Mouse (Mus musculus): ENCODE measurements around the gene Gm10840. TPM values are rescaled to one million over a fixed set of nuclear protein-coding genes. Genes with fewer than 3 reads are reported as not detected.
A peak's percentile ranks its signal among the peaks of the same experiment; 100 is the strongest.

Gm10840 gene
- total and polyA plus RNA-seq, 3 experiments, result not detected

DNA sequence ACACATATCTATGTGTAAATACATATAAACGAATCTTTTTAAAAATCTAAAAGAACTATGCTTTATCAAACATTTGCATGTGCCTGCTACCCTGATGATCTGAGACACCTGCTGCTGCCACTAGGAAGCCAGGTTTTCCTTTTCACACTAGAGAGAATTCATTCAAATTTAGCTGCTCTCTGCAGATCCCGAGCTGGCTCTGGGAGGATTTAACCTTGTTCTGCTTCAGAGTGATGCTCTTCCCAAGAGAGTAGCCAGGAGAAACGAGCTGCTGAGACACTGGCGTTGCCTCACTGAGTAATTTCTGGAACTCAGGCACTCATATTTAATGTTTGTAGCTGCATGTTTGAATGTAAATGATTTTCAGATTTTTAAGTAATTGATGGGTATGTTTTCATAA, 35.9 kb upstream of the Gm10840 start:
- no peaks in the 10 kb centered on the region for H3K79me2 ChIP-seq (replicated peaks; ENCODE audit: control insufficient read depth, extremely low read depth, insufficient read depth, poor library complexity, severe bottlenecking)
- no peak overlapping the region for H3K9ac ChIP-seq (ENCODE audit: insufficient read depth, low read depth)
- DNase-seq (ENCODE audit: extremely low read depth), result no peak
- no peak overlapping the region for H3K27ac ChIP-seq (ENCODE audit: insufficient read depth, low read depth)
- no peaks in the 10 kb centered on the region for H3K9me3 ChIP-seq (replicated peaks; ENCODE audit: low read length)
- in situ Hi-C loops (cut with MboI; ENCODE audit: low pct_ligation_motif_present, low pct_unique_long_range_greater_than_20kb, low sequenced_read_pairs) (no loop called here), dilution Hi-C loops (cut with MboI; ENCODE audit: extremely low pct_ligation_motif_present, extremely low pct_unique_long_range_greater_than_20kb, low sequenced_read_pairs) (no loop called here)
- no peak overlapping the region for H3K4me3 ChIP-seq (replicated peaks in 1 of 3; ENCODE audit: low read depth in 2 of 3, low read length in 2 of 3, poor library complexity in 1 of 3)
- H3K27me3 ChIP-seq (replicated peaks), result no peaks in the 10 kb centered on the region
- no peak overlapping the region for H3K4me2 ChIP-seq (ENCODE audit: insufficient read depth, low read depth, poor library complexity, severe bottlenecking)
- H3K4me1 ChIP-seq (ENCODE audit: control insufficient read depth in 1 of 2, insufficient read depth in 2 of 2), result peaks cover 13 to 50% of the 10 kb centered on the region in 2 experiments
- no peak for TF ChIP-seq ZC3H11A (IDR thresholded peaks at IDR 0.05; ENCODE audit: low read depth, low read length)
- 0 out of 2 replicates have a peak, but pooled peaks have one; percentile 15 for TF ChIP-seq RCOR1 (conservative IDR thresholded peaks at IDR 0.05; ENCODE audit: low read depth, low read length)
- peaks cover 21 to 58% of the 10 kb centered on the region in 2 experiments for H3K36me3 ChIP-seq (replicated peaks in 1 of 2; ENCODE audit: control insufficient read depth in 1 of 2, insufficient read depth in 1 of 2, low read length in 1 of 2)

DNA sequence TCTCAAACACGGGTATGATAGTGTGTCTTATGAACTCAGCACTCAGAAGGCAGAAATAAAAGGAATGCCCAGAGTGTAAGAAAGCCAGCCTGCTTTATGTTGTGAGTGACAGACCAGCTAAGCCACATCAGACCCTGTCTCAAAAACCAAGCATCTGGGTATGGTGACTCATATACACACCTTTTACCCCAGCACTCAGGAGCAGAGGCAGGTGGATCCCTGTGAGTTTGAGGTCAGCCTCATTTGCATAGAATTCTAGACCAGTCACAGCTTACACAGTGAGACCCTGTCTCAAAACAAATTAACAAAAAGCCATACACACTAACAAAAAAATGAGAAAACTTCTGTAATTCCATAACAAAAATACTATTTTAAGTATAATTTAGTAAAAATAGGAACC, 34.8 kb upstream of the Gm10840 start:
- Histone ChIP-seq H3K9ac (ENCODE audit: insufficient read depth, low read depth) (no peak overlapping the region), H3K79me2 (replicated peaks; ENCODE audit: control insufficient read depth, extremely low read depth, insufficient read depth, poor library complexity, severe bottlenecking) (no peaks in the 10 kb centered on the region), H3K36me3 (replicated peaks in 1 of 2; ENCODE audit: control insufficient read depth in 1 of 2, insufficient read depth in 1 of 2, low read length in 1 of 2) (peaks cover 22 to 63% of the 10 kb centered on the region in 2 experiments), H3K4me3 (replicated peaks in 1 of 3; ENCODE audit: low read depth in 2 of 3, low read length in 2 of 3, poor library complexity in 1 of 3) (no peak overlapping the region), H3K4me1 (ENCODE audit: control insufficient read depth in 1 of 2, insufficient read depth in 2 of 2) (peaks cover 13 to 50% of the 10 kb centered on the region in 2 experiments), H3K27ac (ENCODE audit: insufficient read depth, low read depth) (no peak overlapping the region), H3K27me3 (replicated peaks) (no peaks in the 10 kb centered on the region), H3K4me2 (ENCODE audit: insufficient read depth, low read depth, poor library complexity, severe bottlenecking) (no peak overlapping the region), H3K9me3 (replicated peaks; ENCODE audit: low read length) (no peaks in the 10 kb centered on the region)
- DNase-seq (ENCODE audit: extremely low read depth), result peak; percentile 72
- dilution Hi-C loops (cut with MboI; ENCODE audit: extremely low pct_ligation_motif_present, extremely low pct_unique_long_range_greater_than_20kb, low sequenced_read_pairs), result no loop called here
- in situ Hi-C loops (cut with MboI; ENCODE audit: low pct_ligation_motif_present, low pct_unique_long_range_greater_than_20kb, low sequenced_read_pairs), result no loop called here
- TF ChIP-seq ETS1 (conservative IDR thresholded peaks at IDR 0.05; ENCODE audit: low read depth, low read length), result peak; percentile 52; the same call in 1 of the 2 replicates
- 0 out of 2 replicates have a peak, but pooled peaks have one; percentile 14 for TF ChIP-seq MEF2A (IDR thresholded peaks at IDR 0.05; ENCODE audit: borderline replicate concordance, low read depth, low read length)
- peak; percentile 69 for TF ChIP-seq JUND (conservative IDR thresholded peaks at IDR 0.05; ENCODE audit: low read depth, low read length)
- no peak for TF ChIP-seq GABPA (IDR thresholded peaks at IDR 0.05; ENCODE audit: insufficient replicate concordance, low read depth, low read length)
- TF ChIP-seq CTCF (conservative IDR thresholded peaks at IDR 0.05 in 1 of 2, IDR thresholded peaks at IDR 0.05 in 1 of 2; ENCODE audit: low read depth in 2 of 2, low read length in 2 of 2), result no peak
- TF ChIP-seq PAX5 (IDR thresholded peaks at IDR 0.05; ENCODE audit: low read length), result no peak
- TF ChIP-seq ZC3H11A (IDR thresholded peaks at IDR 0.05; ENCODE audit: low read depth, low read length), result no peak
- peak; percentile 14; the same call in 1 of the 2 replicates for TF ChIP-seq JUN (IDR thresholded peaks at IDR 0.05; ENCODE audit: insufficient read depth, low read depth, low read length)
- TF ChIP-seq POLR2A (IDR thresholded peaks at IDR 0.05; ENCODE audit: low read depth, low read length), result no peak
- no peak for TF ChIP-seq NRF1 (IDR thresholded peaks at IDR 0.05; ENCODE audit: low read depth, low read length)
- no peak for TF ChIP-seq HCFC1 (IDR thresholded peaks at IDR 0.05; ENCODE audit: low read depth, low read length)
- no peak for TF ChIP-seq KAT2A (IDR thresholded peaks at IDR 0.05; ENCODE audit: insufficient replicate concordance, low read length)
- TF ChIP-seq ZNF384 (IDR thresholded peaks at IDR 0.05; ENCODE audit: low read depth, low read length), result no peak
- TF ChIP-seq BHLHE40 (IDR thresholded peaks at IDR 0.05; ENCODE audit: low read depth, low read length), result peak; percentile 72
- no peak; the same call in 1 of the 2 replicates for TF ChIP-seq RCOR1 (conservative IDR thresholded peaks at IDR 0.05; ENCODE audit: low read depth, low read length)
- TF ChIP-seq TCF12 (IDR thresholded peaks at IDR 0.05; ENCODE audit: low read depth, low read length), result peak; percentile 46; the same call in 1 of the 2 replicates
- TF ChIP-seq SIN3A (IDR thresholded peaks at IDR 0.05; ENCODE audit: low read length), result no peak
- TF ChIP-seq USF1 (IDR thresholded peaks at IDR 0.05; ENCODE audit: low read depth, low read length), result no peak
- no peak for TF ChIP-seq MAZ (IDR thresholded peaks at IDR 0.05; ENCODE audit: low read depth, low read length)
- no peak for TF ChIP-seq E2F4 (IDR thresholded peaks at IDR 0.05; ENCODE audit: insufficient replicate concordance, low read depth, low read length)
- TF ChIP-seq ELF1 (IDR thresholded peaks at IDR 0.05; ENCODE audit: low read depth, low read length), result no peak
- TF ChIP-seq ZKSCAN1 (IDR thresholded peaks at IDR 0.05; ENCODE audit: borderline replicate concordance, low read depth, low read length), result no peak
- TF ChIP-seq ZMIZ1 (IDR thresholded peaks at IDR 0.05; ENCODE audit: low read depth, low read length), result no peak
- TF ChIP-seq SMC3 (IDR thresholded peaks at IDR 0.05; ENCODE audit: low read depth, low read length), result no peak
- no peak for TF ChIP-seq RAD21 (IDR thresholded peaks at IDR 0.05; ENCODE audit: low read depth, low read length)
- TF ChIP-seq USF2 (conservative IDR thresholded peaks at IDR 0.05; ENCODE audit: low read depth, low read length), result no peak
- no peak for TF ChIP-seq UBTF (IDR thresholded peaks at IDR 0.05; ENCODE audit: low read depth, low read length)
- no peak for TF ChIP-seq MYC (IDR thresholded peaks at IDR 0.05; ENCODE audit: low read depth, low read length)
- no peak for TF ChIP-seq POLR2AphosphoS2 (IDR thresholded peaks at IDR 0.05; ENCODE audit: low read depth, low read length)
- TF ChIP-seq MAFK (IDR thresholded peaks at IDR 0.05; ENCODE audit: insufficient replicate concordance, low read length), result no peak
- TF ChIP-seq CHD1 (IDR thresholded peaks at IDR 0.05; ENCODE audit: low read depth, low read length), result no peak
- TF ChIP-seq IRF4 (IDR thresholded peaks at IDR 0.05; ENCODE audit: low read depth, low read length), result peak; percentile 58; the same call in 1 of the 2 replicates
- no peak for TF ChIP-seq CHD2 (IDR thresholded peaks at IDR 0.05; ENCODE audit: low read length)
